Mouse (Mus musculus): ENCODE measurements around the gene Mta1. TPM values are rescaled to one million over a fixed set of nuclear protein-coding genes. Genes with fewer than 3 reads are reported as not detected.

Mta1 gene
- total and polyA plus RNA-seq, 3 experiments, result 48.5 to 489 (median 277) TPM

DNA sequence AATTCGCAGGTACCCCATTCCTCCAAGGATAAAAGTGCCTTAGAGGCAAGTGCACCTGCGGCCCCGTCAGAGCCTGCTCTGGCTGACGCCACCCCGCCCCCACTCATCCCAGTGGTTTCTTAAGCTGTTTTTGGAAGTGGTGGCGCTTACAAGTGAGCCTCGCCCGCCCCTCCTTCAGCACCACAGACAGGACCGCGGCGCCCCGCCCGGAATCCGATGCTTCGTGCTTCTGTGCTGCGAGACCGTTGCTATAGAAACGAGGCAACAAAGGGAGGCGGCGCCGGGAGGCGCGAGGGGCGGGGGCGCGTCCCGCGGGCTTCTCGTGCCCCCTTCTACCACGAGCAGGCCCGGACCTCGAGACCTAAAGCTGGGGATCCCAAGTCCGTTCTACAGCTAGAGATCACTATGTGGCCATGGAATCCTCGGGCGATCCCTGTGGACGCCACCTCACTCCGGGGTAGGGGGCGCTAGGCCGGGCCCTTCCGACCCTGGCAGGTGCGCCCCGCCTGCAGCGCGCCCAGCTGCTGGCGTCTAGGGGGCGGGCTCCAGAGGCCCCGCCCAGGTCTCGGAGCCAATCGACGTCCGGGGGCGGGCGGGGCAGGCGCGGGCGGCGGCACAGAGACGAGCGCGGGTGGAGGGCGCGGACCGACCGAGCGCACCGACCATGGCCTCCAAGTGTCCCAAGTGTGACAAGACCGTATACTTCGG, 42.0 kb downstream of the Mta1 start, which contains the start of gene Crip2:
Gene Crip2 (plus strand): TSS at position 329 of the 708 bp plus-strand sequence.
- DNase-seq (ENCODE audit: low spot score) (peak; percentile 87), ATAC-seq (ENCODE audit: extremely low read depth, insufficient number of reproducible peaks, low FRiP score, poor library complexity, severe bottlenecking) (peak; percentile 54)
- Histone ChIP-seq H3K9me3 (replicated peaks) (peaks cover 16% of the 10 kb centered on the region), H3K36me3 (replicated peaks) (peaks cover 56% of the 10 kb centered on the region), H3K4me3 (ENCODE audit: low read depth, low read length) (peak within 1 kb of the TSS; percentile 70), H3K27me3 (ENCODE audit: insufficient read depth, low read length) (peaks cover 46% of the 10 kb centered on the region), H3K4me1 (ENCODE audit: insufficient read depth, low read depth, low read length) (peaks cover 57% of the 10 kb centered on the region)
- no peak for TF ChIP-seq CTCF (IDR thresholded peaks at IDR 0.05; ENCODE audit: low read depth, low read length)
- no peak for TF ChIP-seq GATA2 (IDR thresholded peaks at IDR 0.05; ENCODE audit: borderline replicate concordance, low read depth, low read length)
- no peak for TF ChIP-seq TAL1 (conservative IDR thresholded peaks at IDR 0.05; ENCODE audit: low read depth, low read length)
- TF ChIP-seq POLR2AphosphoS5 (IDR thresholded peaks at IDR 0.05; ENCODE audit: insufficient replicate concordance, low read depth, low read length), result no peak
- TF ChIP-seq GATA1 (IDR thresholded peaks at IDR 0.05; ENCODE audit: borderline replicate concordance, low read length), result no peak

- peak overlapping the region; percentile 70 for H3K4me3 ChIP-seq (ENCODE audit: low read depth, low read length)
Measured at GRCm38 (mm10) chr12:113140616-113141411, 42.7 kb downstream of the Mta1 start.

DNA sequence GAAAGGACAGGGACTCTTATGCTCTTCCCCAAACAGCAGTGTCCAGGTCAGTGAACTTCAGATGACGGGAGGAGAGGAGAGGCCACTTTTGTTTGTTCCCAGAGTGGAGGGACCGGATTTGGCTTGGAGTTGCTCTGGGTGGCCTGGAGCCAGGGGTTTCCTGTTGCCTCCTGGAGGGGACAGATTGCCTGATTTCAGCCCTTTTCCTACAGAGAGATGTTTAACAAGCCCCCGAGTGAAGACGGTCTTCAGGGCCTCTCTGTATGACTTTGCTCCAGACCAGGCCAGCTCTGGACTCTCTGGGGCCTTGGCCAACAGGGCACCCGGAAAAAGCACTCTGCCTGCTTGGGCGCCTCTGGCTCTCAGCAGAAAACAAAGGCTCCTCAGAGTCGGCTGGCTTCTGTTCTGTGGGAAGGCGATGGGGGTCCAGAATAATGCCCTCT, 43.5 kb downstream of the Mta1 start:
- DNase-seq (ENCODE audit: low spot score) (no peak), ATAC-seq (ENCODE audit: extremely low read depth, insufficient number of reproducible peaks, low FRiP score, poor library complexity, severe bottlenecking) (no peak)
- TF ChIP-seq CTCF (IDR thresholded peaks at IDR 0.05; ENCODE audit: low read depth, low read length) (no peak), GATA2 (IDR thresholded peaks at IDR 0.05; ENCODE audit: borderline replicate concordance, low read depth, low read length) (no peak), POLR2AphosphoS5 (IDR thresholded peaks at IDR 0.05; ENCODE audit: insufficient replicate concordance, low read depth, low read length) (no peak), TAL1 (conservative IDR thresholded peaks at IDR 0.05; ENCODE audit: low read depth, low read length) (no peak), GATA1 (IDR thresholded peaks at IDR 0.05; ENCODE audit: borderline replicate concordance, low read length) (no peak)
- Histone ChIP-seq H3K36me3 (replicated peaks) (peaks cover 44% of the 10 kb centered on the region), H3K27me3 (ENCODE audit: insufficient read depth, low read length) (peaks cover 50% of the 10 kb centered on the region), H3K4me1 (ENCODE audit: insufficient read depth, low read depth, low read length) (peaks cover 70% of the 10 kb centered on the region), H3K9me3 (replicated peaks) (peaks cover 16% of the 10 kb centered on the region), H3K4me3 (ENCODE audit: low read depth, low read length) (no peak overlapping the region)

More at GRCm38 (mm10) chr12:113140616-113141411, 42.7 kb downstream of the Mta1 start:
- Histone ChIP-seq H3K4me1 (ENCODE audit: insufficient read depth, low read depth, low read length) (peaks cover 64% of the 10 kb centered on the region), H3K36me3 (replicated peaks) (peaks cover 51% of the 10 kb centered on the region), H3K27me3 (ENCODE audit: insufficient read depth, low read length) (peaks cover 46% of the 10 kb centered on the region), H3K9me3 (replicated peaks) (peaks cover 16% of the 10 kb centered on the region)
- TF ChIP-seq CTCF (IDR thresholded peaks at IDR 0.05; ENCODE audit: low read depth, low read length), result no peak
- no peak for TF ChIP-seq GATA2 (IDR thresholded peaks at IDR 0.05; ENCODE audit: borderline replicate concordance, low read depth, low read length)
- no peak for TF ChIP-seq GATA1 (IDR thresholded peaks at IDR 0.05; ENCODE audit: borderline replicate concordance, low read length)
- no peak for TF ChIP-seq TAL1 (conservative IDR thresholded peaks at IDR 0.05; ENCODE audit: low read depth, low read length)
- TF ChIP-seq POLR2AphosphoS5 (IDR thresholded peaks at IDR 0.05; ENCODE audit: insufficient replicate concordance, low read depth, low read length), result no peak
- ATAC-seq (ENCODE audit: extremely low read depth, insufficient number of reproducible peaks, low FRiP score, poor library complexity, severe bottlenecking) (no peak), DNase-seq (ENCODE audit: low spot score) (no peak)

DNA sequence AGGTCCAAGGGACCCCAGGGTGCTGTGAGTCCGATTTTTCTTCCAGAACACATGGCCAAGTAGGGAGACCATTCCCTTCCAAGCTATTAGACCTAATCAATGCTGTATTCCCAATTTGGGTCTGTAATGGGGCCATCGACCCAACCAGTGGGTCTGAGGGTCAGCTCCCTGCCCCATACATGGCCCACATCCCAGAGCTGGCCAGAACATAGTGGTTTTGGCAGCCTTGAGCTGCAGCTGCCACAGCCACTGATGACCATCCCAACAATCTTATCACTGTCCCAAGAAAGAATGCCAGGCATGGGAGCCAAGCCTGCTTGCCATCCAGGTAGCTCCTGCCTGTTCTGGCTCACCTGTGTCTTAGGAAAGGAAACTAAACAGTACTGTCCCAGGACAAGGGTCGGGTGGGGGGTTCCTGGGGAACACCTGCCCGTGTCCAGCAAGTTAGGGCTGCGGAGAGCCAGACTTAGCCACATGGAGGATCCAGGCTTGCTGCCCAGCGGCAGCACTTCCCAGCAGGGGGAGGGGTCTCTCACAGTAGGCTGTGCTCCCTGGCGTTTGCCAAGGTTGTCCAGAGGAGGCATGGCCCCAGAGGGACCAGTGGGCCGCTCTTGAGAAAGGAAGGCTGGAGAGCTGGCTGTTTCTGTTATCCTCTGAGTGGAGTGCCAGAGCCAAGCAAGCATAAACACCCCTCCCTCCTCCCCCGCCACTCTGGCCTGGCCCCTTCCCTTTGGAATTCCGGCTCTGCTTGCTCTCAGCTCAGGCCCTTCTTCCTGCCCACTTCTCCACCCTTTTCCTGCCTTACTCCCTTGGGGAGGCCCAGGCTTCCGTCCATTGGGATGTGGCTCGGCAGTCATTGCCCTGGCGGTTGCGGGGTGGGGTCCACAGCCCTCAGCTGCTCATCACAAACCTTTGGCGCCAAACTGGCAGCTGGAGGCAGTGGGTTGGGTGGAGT, 44.2 kb downstream of the Mta1 start:
- H3K36me3 ChIP-seq (replicated peaks), result peaks cover 36% of the 10 kb centered on the region
- DNase-seq (ENCODE audit: low spot score) (no peak), ATAC-seq (ENCODE audit: extremely low read depth, insufficient number of reproducible peaks, low FRiP score, poor library complexity, severe bottlenecking) (no peak)
- TF ChIP-seq POLR2AphosphoS5 (IDR thresholded peaks at IDR 0.05; ENCODE audit: insufficient replicate concordance, low read depth, low read length), result no peak
- H3K27me3 ChIP-seq (ENCODE audit: insufficient read depth, low read length), result peaks cover 54% of the 10 kb centered on the region
- peaks cover 75% of the 10 kb centered on the region for H3K4me1 ChIP-seq (ENCODE audit: insufficient read depth, low read depth, low read length)
- H3K4me3 ChIP-seq (ENCODE audit: low read depth, low read length), result no peak overlapping the region
- H3K9me3 ChIP-seq (replicated peaks), result peaks cover 16% of the 10 kb centered on the region

- TF ChIP-seq CTCF (IDR thresholded peaks at IDR 0.05; ENCODE audit: low read depth, low read length), result no peak
- TF ChIP-seq POLR2AphosphoS5 (IDR thresholded peaks at IDR 0.05; ENCODE audit: insufficient replicate concordance, low read depth, low read length), result no peak
- TF ChIP-seq GATA1 (IDR thresholded peaks at IDR 0.05; ENCODE audit: borderline replicate concordance, low read length), result no peak
- TF ChIP-seq TAL1 (conservative IDR thresholded peaks at IDR 0.05; ENCODE audit: low read depth, low read length), result no peak
- no peak for TF ChIP-seq GATA2 (IDR thresholded peaks at IDR 0.05; ENCODE audit: borderline replicate concordance, low read depth, low read length)
- Histone ChIP-seq H3K27me3 (ENCODE audit: insufficient read depth, low read length) (peaks cover 58% of the 10 kb centered on the region), H3K4me1 (ENCODE audit: insufficient read depth, low read depth, low read length) (peaks cover 79% of the 10 kb centered on the region), H3K9me3 (replicated peaks) (peaks cover 16% of the 10 kb centered on the region), H3K36me3 (replicated peaks) (peaks cover 27% of the 10 kb centered on the region), H3K4me3 (ENCODE audit: low read depth, low read length) (no peak overlapping the region)
- DNase-seq (ENCODE audit: low spot score) (no peak), ATAC-seq (ENCODE audit: extremely low read depth, insufficient number of reproducible peaks, low FRiP score, poor library complexity, severe bottlenecking) (no peak)
Measured at GRCm38 (mm10) chr12:113143164-113143563, 45.1 kb downstream of the Mta1 start.
